Mouse (Mus musculus) CD4-positive, CD25-positive, alpha-beta regulatory T cell, adult 4 months (primary cell): Measurements from ENCODE around the gene Shoc2. TPM values are rescaled to one million over a fixed set of nuclear protein-coding genes. Genes with fewer than 3 reads are reported as not detected.

Source experiments
- polyA plus RNA-seq, 2 experiments: library from polyadenylated mRNA; unstranded; fragments of 100-300 nt; shearing (Covaris generic); gene quantifications; one replicate each; pipeline ENCODE4 v1.2.1; 2017

Gene Shoc2
- polyA plus RNA-seq, 2 experiments from 2014 or later: 65.7 to 68.8 TPM

Other genes starting within 250 kb of the Shoc2 start
- gene Pdcd4, start 52.1 kb upstream of the Shoc2 start, polyA plus RNA-seq: 100 to 1,000 TPM; 447 to 643 TPM
- 100 to 1,000 TPM; 101 to 113 TPM for gene Bbip1, start 321 bp downstream of the Shoc2 start, polyA plus RNA-seq
- not detected for gene Adra2a, start 99.8 kb downstream of the Shoc2 start, polyA plus RNA-seq